Mouse (Mus musculus): Measurements from ENCODE around the gene Rdh16f2. TPM values are rescaled to one million over a fixed set of nuclear protein-coding genes. Genes with fewer than 3 reads are reported as not detected.
"Not testable (repeated sequence)": the region's sequence is repeated elsewhere in the genome, so short reads cannot be mapped to it uniquely, and the experiment has no call there.

Rdh16f2 gene
- polyA plus RNA-seq, 1 experiment from 2014 or later: 0.14 TPM

GRCm38 (mm10) chr10:127840776-127841175, 25.5 kb upstream of the Rdh16f2 start:
- 84% methylated on average over 2 of the region's 2 CpGs for WGBS
- Histone ChIP-seq H3K9me3 (ENCODE audit: control insufficient read depth, low read length) (no peaks in the 10 kb centered on the region), H3K4me1 (replicated peaks; ENCODE audit: control insufficient read depth, insufficient read depth, low read length) (no peaks in the 10 kb centered on the region), H3K4me2 (ENCODE audit: low read length) (no peak overlapping the region), H3K27ac (ENCODE audit: low read depth) (no peak overlapping the region), H3K27me3 (replicated peaks; ENCODE audit: control insufficient read depth, insufficient read depth, low read length) (no peaks in the 10 kb centered on the region), H3K9ac (ENCODE audit: low read length) (no peak overlapping the region), H3K4me3 (ENCODE audit: low read depth, low read length) (no peak overlapping the region), H3K36me3 (ENCODE audit: control insufficient read depth, insufficient read depth, low read length) (no peaks in the 10 kb centered on the region)
- DNase-seq (ENCODE audit: low spot score) (no peak), ATAC-seq (replicated peaks; ENCODE audit: low FRiP score, low TSS enrichment, low read depth) (no peak)

- not testable (repeated sequence) for H3K36me3 ChIP-seq (ENCODE audit: control insufficient read depth, insufficient read depth, low read length); DNase-seq (ENCODE audit: low spot score); H3K4me1 ChIP-seq (replicated peaks; ENCODE audit: control insufficient read depth, insufficient read depth, low read length); H3K27me3 ChIP-seq (replicated peaks; ENCODE audit: control insufficient read depth, insufficient read depth, low read length); ATAC-seq (replicated peaks; ENCODE audit: low FRiP score, low TSS enrichment, low read depth); H3K4me2 ChIP-seq (ENCODE audit: low read length); H3K27ac ChIP-seq (ENCODE audit: low read depth); H3K9ac ChIP-seq (ENCODE audit: low read length); H3K4me3 ChIP-seq (ENCODE audit: low read depth, low read length); H3K9me3 ChIP-seq (ENCODE audit: control insufficient read depth, low read length)
- WGBS: 93% methylated on average over 5 of the region's 5 CpGs
Observed at GRCm38 (mm10) chr10:127845945-127846344, 20.3 kb upstream of the Rdh16f2 start.

- ATAC-seq (replicated peaks; ENCODE audit: low FRiP score, low TSS enrichment, low read depth): no peak
- no peak for DNase-seq (ENCODE audit: low spot score)
- Histone ChIP-seq H3K4me3 (ENCODE audit: low read depth, low read length) (no peak overlapping the region), H3K36me3 (ENCODE audit: control insufficient read depth, insufficient read depth, low read length) (no peaks in the 10 kb centered on the region), H3K27ac (ENCODE audit: low read depth) (no peak overlapping the region), H3K9ac (ENCODE audit: low read length) (no peak overlapping the region), H3K9me3 (ENCODE audit: control insufficient read depth, low read length) (no peaks in the 10 kb centered on the region), H3K27me3 (replicated peaks; ENCODE audit: control insufficient read depth, insufficient read depth, low read length) (no peaks in the 10 kb centered on the region), H3K4me1 (replicated peaks; ENCODE audit: control insufficient read depth, insufficient read depth, low read length) (no peaks in the 10 kb centered on the region), H3K4me2 (ENCODE audit: low read length) (no peak overlapping the region)
- 76% methylated on average over 1 of the region's 1 CpGs for WGBS
Observed at GRCm38 (mm10) chr10:127848089-127848488, 18.2 kb upstream of the Rdh16f2 start.

- Histone ChIP-seq H3K4me2 (ENCODE audit: low read length) (no peak within 1 kb of the TSS), H3K4me1 (replicated peaks; ENCODE audit: control insufficient read depth, insufficient read depth, low read length) (no peaks in the 10 kb centered on the region), H3K36me3 (ENCODE audit: control insufficient read depth, insufficient read depth, low read length) (no peaks in the 10 kb centered on the region), H3K27ac (ENCODE audit: low read depth) (no peak within 1 kb of the TSS), H3K9me3 (ENCODE audit: control insufficient read depth, low read length) (no peaks in the 10 kb centered on the region), H3K27me3 (replicated peaks; ENCODE audit: control insufficient read depth, insufficient read depth, low read length) (no peaks in the 10 kb centered on the region), H3K9ac (ENCODE audit: low read length) (no peak within 1 kb of the TSS), H3K4me3 (ENCODE audit: low read depth, low read length) (no peak within 1 kb of the TSS)
- 48% methylated on average over 1 of the region's 1 CpGs for WGBS
- ATAC-seq (replicated peaks; ENCODE audit: low FRiP score, low TSS enrichment, low read depth): no peak
- no peak for DNase-seq (ENCODE audit: low spot score)
Observed at GRCm38 (mm10) chr10:127849628-127850027, 16.6 kb upstream of the Rdh16f2 start, which contains the start of gene Rdh19. Gene Rdh19 (plus strand): TSS chr10:127849928.

DNA sequence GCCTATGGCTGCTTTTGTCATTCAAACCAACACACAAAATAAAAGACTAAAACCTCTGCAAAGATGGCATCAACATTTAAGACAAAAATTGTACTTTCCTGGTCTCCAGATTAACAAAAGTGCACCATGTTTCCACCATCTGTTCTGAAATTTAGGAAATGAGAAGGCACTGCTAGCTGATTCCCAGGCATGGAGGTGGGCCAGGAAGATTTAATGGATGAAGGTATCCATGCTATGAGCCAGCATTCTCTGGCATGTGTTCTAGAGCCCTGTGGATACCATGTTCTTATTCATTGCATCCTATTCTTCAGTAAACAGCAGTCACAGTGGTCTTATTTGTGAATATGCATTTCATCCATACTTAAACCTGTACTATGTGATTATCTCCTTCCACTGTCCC, 9.9 kb upstream of the Rdh16f2 start:
- ATAC-seq (replicated peaks; ENCODE audit: low FRiP score, low TSS enrichment, low read depth) (no peak), DNase-seq (ENCODE audit: low spot score) (no peak)
- no peaks in the 10 kb centered on the region for H3K27me3 ChIP-seq (replicated peaks; ENCODE audit: control insufficient read depth, insufficient read depth, low read length)
- H3K27ac ChIP-seq (ENCODE audit: low read depth): no peak overlapping the region
- H3K4me3 ChIP-seq (ENCODE audit: low read depth, low read length): no peak overlapping the region
- H3K4me2 ChIP-seq (ENCODE audit: low read length): no peak overlapping the region
- no peak overlapping the region for H3K9ac ChIP-seq (ENCODE audit: low read length)
- H3K9me3 ChIP-seq (ENCODE audit: control insufficient read depth, low read length): no peaks in the 10 kb centered on the region
- no peaks in the 10 kb centered on the region for H3K4me1 ChIP-seq (replicated peaks; ENCODE audit: control insufficient read depth, insufficient read depth, low read length)
- no peaks in the 10 kb centered on the region for H3K36me3 ChIP-seq (ENCODE audit: control insufficient read depth, insufficient read depth, low read length)

GRCm38 (mm10) chr10:127864931-127865330, 1.3 kb upstream of the Rdh16f2 start:
- ATAC-seq (replicated peaks; ENCODE audit: low FRiP score, low TSS enrichment, low read depth) (no peak), DNase-seq (ENCODE audit: low spot score) (no peak)
- no peak overlapping the region for H3K4me2 ChIP-seq (ENCODE audit: low read length)
- H3K27ac ChIP-seq (ENCODE audit: low read depth): no peak overlapping the region
- no peak overlapping the region for H3K4me3 ChIP-seq (ENCODE audit: low read depth, low read length)
- no peaks in the 10 kb centered on the region for H3K4me1 ChIP-seq (replicated peaks; ENCODE audit: control insufficient read depth, insufficient read depth, low read length)
- H3K36me3 ChIP-seq (ENCODE audit: control insufficient read depth, insufficient read depth, low read length): no peaks in the 10 kb centered on the region
- no peaks in the 10 kb centered on the region for H3K9me3 ChIP-seq (ENCODE audit: control insufficient read depth, low read length)
- H3K27me3 ChIP-seq (replicated peaks; ENCODE audit: control insufficient read depth, insufficient read depth, low read length): no peaks in the 10 kb centered on the region
- no peak overlapping the region for H3K9ac ChIP-seq (ENCODE audit: low read length)

GRCm38 (mm10) chr10:127872484-127872883, 6.2 kb downstream of the Rdh16f2 start:
- H3K4me1 ChIP-seq (replicated peaks; ENCODE audit: control insufficient read depth, insufficient read depth, low read length): no peaks in the 10 kb centered on the region
- H3K9ac ChIP-seq (ENCODE audit: low read length): no peak overlapping the region
- no peak for DNase-seq (ENCODE audit: low spot score)

GRCm38 (mm10) chr10:127877681-127878080, 11.4 kb downstream of the Rdh16f2 start:
- DNase-seq (ENCODE audit: low spot score) (peak; percentile 59), ATAC-seq (replicated peaks; ENCODE audit: low FRiP score, low TSS enrichment, low read depth) (peak; percentile 82)
- H3K27ac ChIP-seq (ENCODE audit: low read depth): peak overlapping the region; percentile 77
- H3K4me2 ChIP-seq (ENCODE audit: low read length): peak overlapping the region; percentile 33
- H3K4me1 ChIP-seq (replicated peaks; ENCODE audit: control insufficient read depth, insufficient read depth, low read length): peaks cover 5% of the 10 kb centered on the region; the same call in 1 of the 2 replicates
- H3K9ac ChIP-seq (ENCODE audit: low read length): no peak overlapping the region
- H3K9me3 ChIP-seq (ENCODE audit: control insufficient read depth, low read length): no peaks in the 10 kb centered on the region
- no peaks in the 10 kb centered on the region for H3K27me3 ChIP-seq (replicated peaks; ENCODE audit: control insufficient read depth, insufficient read depth, low read length)
- WGBS: 25% methylated on average over 2 of the region's 2 CpGs
- no peak overlapping the region for H3K4me3 ChIP-seq (ENCODE audit: low read depth, low read length)
- H3K36me3 ChIP-seq (ENCODE audit: control insufficient read depth, insufficient read depth, low read length): no peaks in the 10 kb centered on the region

More at GRCm38 (mm10) chr10:127872484-127872883, 6.2 kb downstream of the Rdh16f2 start:
- H3K36me3 ChIP-seq (ENCODE audit: control insufficient read depth, insufficient read depth, low read length): no peaks in the 10 kb centered on the region
- 64% methylated on average over 4 of the region's 4 CpGs for WGBS
- H3K9me3 ChIP-seq (ENCODE audit: control insufficient read depth, low read length): no peaks in the 10 kb centered on the region
- H3K4me3 ChIP-seq (ENCODE audit: low read depth, low read length): no peak overlapping the region
- H3K27ac ChIP-seq (ENCODE audit: low read depth): no peak overlapping the region
- H3K4me2 ChIP-seq (ENCODE audit: low read length): no peak overlapping the region
- no peaks in the 10 kb centered on the region for H3K27me3 ChIP-seq (replicated peaks; ENCODE audit: control insufficient read depth, insufficient read depth, low read length)
- no peak for ATAC-seq (replicated peaks; ENCODE audit: low FRiP score, low TSS enrichment, low read depth)

- Histone ChIP-seq H3K9ac (ENCODE audit: low read length) (no peak overlapping the region), H3K4me1 (replicated peaks; ENCODE audit: control insufficient read depth, insufficient read depth, low read length) (peaks cover 5% of the 10 kb centered on the region; the same call in 1 of the 2 replicates), H3K9me3 (ENCODE audit: control insufficient read depth, low read length) (no peaks in the 10 kb centered on the region), H3K27ac (ENCODE audit: low read depth) (peak overlapping the region; percentile 77), H3K36me3 (ENCODE audit: control insufficient read depth, insufficient read depth, low read length) (no peaks in the 10 kb centered on the region), H3K4me3 (ENCODE audit: low read depth, low read length) (no peak overlapping the region), H3K4me2 (ENCODE audit: low read length) (peak overlapping the region; percentile 33), H3K27me3 (replicated peaks; ENCODE audit: control insufficient read depth, insufficient read depth, low read length) (no peaks in the 10 kb centered on the region)
- DNase-seq (ENCODE audit: low spot score) (peak; percentile 61), ATAC-seq (replicated peaks; ENCODE audit: low FRiP score, low TSS enrichment, low read depth) (peak; percentile 88)
- WGBS: 52% methylated on average over 3 of the region's 3 CpGs
Observed at GRCm38 (mm10) chr10:127878262-127879057, 12.2 kb downstream of the Rdh16f2 start.
